11 mouse cellular contexts compared by ENCODE assay signal in genomic region chr4:117373324-117374077, GRCm38 (mm10).
A peak's percentile ranks its signal among the peaks of the same experiment; 100 is the strongest.
DNase-seq lines count a peak whose midpoint lies in the region; ATAC-seq and TF ChIP-seq lines count a peak whose summit lies in the region.
"Had no signal": no experiment of that assay in that cellular context is flagged by ENCODE, and none has a peak within 500 bp of the region (broad histone marks: within the 10 kb centered on the region; RNA-seq: fewer than 3 reads in every experiment).

No protein-coding gene starts in this region.

- DNase-seq in right cerebral cortex, postnatal 4 days, result peak; percentile 52
- DNase-seq in right cerebral cortex, postnatal 25 days, result no peak
- DNase-seq in stomach, postnatal 0 days (ENCODE audit: low spot score), result no peak
- no peak for DNase-seq in adrenal gland, adult 2 months
- DNase-seq in gastrocnemius, adult 18-20 months (ENCODE audit: low spot score), result no peak
- DNase-seq in heart, postnatal 36 days, result no peak
- DNase-seq: adrenal gland, postnatal 25 days; gastrocnemius, postnatal 14 days had no signal

- no peak for TF ChIP-seq CTCF in stomach, postnatal 0 days (IDR thresholded peaks at IDR 0.05; ENCODE audit: low read depth)

- intact Hi-C loops in heart, postnatal 36 days (cut with DNase I), result no loop called here

- peak overlapping the region; percentile 42 for H3K27ac ChIP-seq in forebrain, embryonic 12.5 days
- H3K27ac ChIP-seq in limb, embryonic 15.5 days, result no peak overlapping the region
- H3K27ac ChIP-seq in stomach, postnatal 0 days (replicated peaks), result no peak overlapping the region
- H3K27ac ChIP-seq: liver, embryonic 14.5 days had no signal

- peak overlapping the region; percentile 40; the same call in 1 of the 2 replicates for H3K9ac ChIP-seq in forebrain, embryonic 12.5 days
- H3K9ac ChIP-seq in limb, embryonic 15.5 days, result no peak overlapping the region
- no peak overlapping the region for H3K9ac ChIP-seq in stomach, postnatal 0 days (ENCODE audit: low read length)
- H3K9ac ChIP-seq: liver, embryonic 14.5 days had no signal

- ATAC-seq in forebrain, embryonic 12.5 days (ENCODE audit: low FRiP score), result peak; percentile 93
- no peak; the same call in 1 of the 2 replicates for ATAC-seq in limb, embryonic 15.5 days (ENCODE audit: insufficient number of reproducible peaks, low FRiP score, low TSS enrichment, low read depth)
- ATAC-seq in stomach, postnatal 0 days (ENCODE audit: low FRiP score, low TSS enrichment), result peak; percentile 41; the same call in 1 of the 2 replicates

- peak overlapping the region; percentile 18; the same call in 1 of the 2 replicates for H3K4me3 ChIP-seq in forebrain, embryonic 12.5 days (replicated peaks)
- no peak overlapping the region for H3K4me3 ChIP-seq in limb, embryonic 15.5 days
- no peak overlapping the region for H3K4me3 ChIP-seq in stomach, postnatal 0 days (ENCODE audit: low read depth, low read length)

- H3K4me2 ChIP-seq in forebrain, embryonic 12.5 days, result peak overlapping the region; percentile 48
- H3K4me2 ChIP-seq in limb, embryonic 15.5 days, result peak overlapping the region; percentile 31
- 0 out of 2 replicates have a peak overlapping the region, but pooled peaks have one; percentile 25 for H3K4me2 ChIP-seq in stomach, postnatal 0 days (replicated peaks; ENCODE audit: low read depth)

- H3K9me3 ChIP-seq in forebrain, embryonic 12.5 days, result no peaks in the 10 kb centered on the region
- H3K9me3 ChIP-seq in limb, embryonic 15.5 days, result no peaks in the 10 kb centered on the region
- no peaks in the 10 kb centered on the region for H3K9me3 ChIP-seq in stomach, postnatal 0 days (ENCODE audit: control insufficient read depth, low read length)

- peaks cover 82% of the 10 kb centered on the region for H3K27me3 ChIP-seq in forebrain, embryonic 12.5 days
- peaks cover 6% of the 10 kb centered on the region; the same call in 1 of the 2 replicates for H3K27me3 ChIP-seq in limb, embryonic 15.5 days
- H3K27me3 ChIP-seq in stomach, postnatal 0 days (ENCODE audit: control insufficient read depth, insufficient read depth, low read length), result no peaks in the 10 kb centered on the region

- TF ChIP-seq EP300 in stomach, postnatal 0 days (optimal IDR thresholded peaks at IDR 0.05), result no peak

- 3% methylated on average over 11 of the region's 16 CpGs for WGBS in forebrain, embryonic 12.5 days
- WGBS in limb, embryonic 15.5 days, result 18% methylated on average over 12 of the region's 16 CpGs
- 20% methylated on average over 15 of the region's 16 CpGs for WGBS in stomach, postnatal 0 days

- H3K4me1 ChIP-seq in forebrain, embryonic 12.5 days, result peaks cover 42% of the 10 kb centered on the region
- H3K4me1 ChIP-seq in limb, embryonic 15.5 days, result peaks cover 50% of the 10 kb centered on the region
- H3K4me1 ChIP-seq in stomach, postnatal 0 days (replicated peaks; ENCODE audit: control insufficient read depth, insufficient read depth), result 0 out of 2 replicates have a peak, but pooled peaks cover 3% of the 10 kb centered on the region

- H3K36me3 ChIP-seq in forebrain, embryonic 12.5 days (replicated peaks), result no peaks in the 10 kb centered on the region
- no peaks in the 10 kb centered on the region for H3K36me3 ChIP-seq in limb, embryonic 15.5 days
- no peaks in the 10 kb centered on the region for H3K36me3 ChIP-seq in stomach, postnatal 0 days (ENCODE audit: control insufficient read depth, insufficient read depth, low read length)
